In genomic region chr2:63700255-63700654, GRCm38 (mm10) we compare ENCODE assay signal across 9 mouse cellular contexts.
A peak's percentile ranks its signal among the peaks of the same experiment; 100 is the strongest.
DNase-seq lines count a peak whose midpoint lies in the region; ATAC-seq and TF ChIP-seq lines count a peak whose summit lies in the region.
"Had no signal": no experiment of that assay in that cellular context is flagged by ENCODE, and none has a peak within 500 bp of the region (broad histone marks: within the 10 kb centered on the region; RNA-seq: fewer than 3 reads in every experiment).

No protein-coding gene starts in this region.

- no peak overlapping the region for H3K27ac ChIP-seq in hindbrain, postnatal 0 days
- H3K27ac ChIP-seq in heart, embryonic 10.5 days, result no peak overlapping the region

- no peaks in the 10 kb centered on the region for H3K9me3 ChIP-seq in hindbrain, postnatal 0 days (ENCODE audit: low read length)
- H3K9me3 ChIP-seq in heart, embryonic 10.5 days, result no peaks in the 10 kb centered on the region

- peak; percentile 65 for TF ChIP-seq CTCF in hindbrain, postnatal 0 days (IDR thresholded peaks at IDR 0.05; ENCODE audit: low read depth)

- no peaks in the 10 kb centered on the region for H3K36me3 ChIP-seq in hindbrain, postnatal 0 days (ENCODE audit: insufficient read depth, low read length)
- no peaks in the 10 kb centered on the region for H3K36me3 ChIP-seq in heart, embryonic 10.5 days

- H3K4me1 ChIP-seq in hindbrain, postnatal 0 days (ENCODE audit: insufficient read depth, low read length), result peaks cover 10% of the 10 kb centered on the region; the same call in 1 of the 2 replicates
- peaks cover 14% of the 10 kb centered on the region; the same call in 1 of the 2 replicates for H3K4me1 ChIP-seq in heart, embryonic 10.5 days

- peak; percentile 70; the same call in 1 of the 2 replicates for ATAC-seq in hindbrain, postnatal 0 days

- no peak overlapping the region for H3K4me2 ChIP-seq in hindbrain, postnatal 0 days (ENCODE audit: low read depth, low read length)

- WGBS in hindbrain, postnatal 0 days, result 16% methylated on average over 3 of the region's 3 CpGs
- WGBS in heart, embryonic 10.5 days, result 14% methylated on average over 3 of the region's 3 CpGs

- DNase-seq in heart, postnatal 10 days, result peak; percentile 20 to 37
- no peak for DNase-seq in heart, postnatal 36 days
- DNase-seq in right cerebral cortex, adult 18-20 months, result peak; percentile 14
- DNase-seq in right cerebral cortex, postnatal 10 days (ENCODE audit: low spot score in 2 of 2), result no peak
- DNase-seq in hindbrain, postnatal 0 days (ENCODE audit: low spot score), result peak; percentile 86
- no peak for DNase-seq in ovary, adult 18-20 months (ENCODE audit: low spot score)
- DNase-seq in B cell, adult 2 months, result no peak
- no peak for DNase-seq in heart, embryonic 10.5 days (ENCODE audit: low spot score)
- DNase-seq: kidney, postnatal 25 days had no signal

- H3K27me3 ChIP-seq in hindbrain, postnatal 0 days (ENCODE audit: insufficient read depth, low read length), result no peaks in the 10 kb centered on the region
- H3K27me3 ChIP-seq in heart, embryonic 10.5 days (ENCODE audit: insufficient read depth, poor library complexity, severe bottlenecking), result no peaks in the 10 kb centered on the region

- no peak overlapping the region for H3K4me3 ChIP-seq in hindbrain, postnatal 0 days (ENCODE audit: low read length)
- no peak overlapping the region for H3K4me3 ChIP-seq in heart, embryonic 10.5 days

- H3K9ac ChIP-seq in hindbrain, postnatal 0 days (replicated peaks; ENCODE audit: low read length), result no peak overlapping the region

- intact Hi-C loops in heart, postnatal 10 days (cut with DNase I), result loop anchor here (2.0 to 10.0 kb wide), 6 partner anchors 185 to 1152 kb away; partner anchors contain the start of gene Fign
- intact Hi-C loops in heart, postnatal 36 days (cut with DNase I), result loop anchor here (5.0 to 10.0 kb wide), 3 partner anchors 155 to 1152 kb away; partner anchors contain the start of gene Fign

Comparison
In these comparisons a context has a peak if more than half of its experiments do, and no peak if none do; other contexts are left out.
1. DNase-seq: peak in heart, postnatal 10 days (2 of 2), right cerebral cortex, adult 18-20 months (single experiment) and hindbrain, postnatal 0 days (single experiment); none in heart, postnatal 36 days (0 of 2), right cerebral cortex, postnatal 10 days (0 of 2), ovary, adult 18-20 months (single experiment), B cell, adult 2 months (0 of 2) and heart, embryonic 10.5 days (single experiment).